Mouse (Mus musculus): ENCODE measurements at regions not wholly inside any gene's neighbourhood (a gene's known extent, or its start where the extent isn't known, plus 50 kb on each side); places are given as distances from the start of the nearest gene placed in this dataset.

DNA sequence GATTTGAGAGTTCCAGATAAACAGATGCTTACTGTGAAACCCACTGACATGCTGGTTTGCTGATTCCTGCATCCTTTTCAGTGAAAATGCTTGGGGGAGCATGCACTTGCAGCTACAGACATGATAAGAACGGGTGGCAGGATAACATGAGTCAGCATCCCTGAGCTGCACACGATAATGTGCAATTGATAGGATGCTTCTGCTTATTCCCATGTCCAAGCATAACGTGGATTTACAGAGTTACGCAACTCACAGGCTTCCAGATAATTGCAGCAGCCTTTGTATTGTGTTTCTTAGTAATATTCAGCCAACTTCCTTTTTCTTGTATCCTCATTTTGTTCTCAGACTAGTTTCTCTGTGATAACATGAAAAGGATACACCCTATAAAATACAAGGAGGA lies 245.7 kb downstream of the Flrt2 start:
- DNase-seq = no peak

DNA sequence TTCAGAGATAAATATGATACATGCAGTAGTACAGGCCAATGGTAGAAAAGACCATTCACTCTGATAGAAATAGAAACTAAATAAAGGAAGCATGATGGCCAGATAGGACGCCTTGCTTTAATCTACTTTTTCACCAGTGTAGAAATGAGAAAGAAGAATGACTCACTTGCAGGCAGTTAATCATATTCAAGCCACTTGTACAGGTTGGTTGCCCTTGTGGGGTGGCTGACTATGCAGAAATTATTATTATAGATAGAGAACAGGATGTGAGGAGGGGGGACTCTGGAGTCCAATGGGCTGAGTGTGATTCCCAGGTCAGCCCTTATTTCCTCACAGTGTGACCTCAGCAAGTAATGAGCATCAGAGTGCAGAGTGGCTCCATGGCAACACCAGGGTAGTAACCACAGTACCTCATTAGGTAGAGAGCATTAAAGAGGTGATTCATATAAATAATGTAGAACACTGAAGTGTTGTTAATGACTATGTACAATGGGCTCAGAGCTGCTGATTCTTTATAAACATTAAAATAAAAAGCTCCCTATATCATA lies 248.5 kb downstream of the Flrt2 start:
- no peak for DNase-seq

DNA sequence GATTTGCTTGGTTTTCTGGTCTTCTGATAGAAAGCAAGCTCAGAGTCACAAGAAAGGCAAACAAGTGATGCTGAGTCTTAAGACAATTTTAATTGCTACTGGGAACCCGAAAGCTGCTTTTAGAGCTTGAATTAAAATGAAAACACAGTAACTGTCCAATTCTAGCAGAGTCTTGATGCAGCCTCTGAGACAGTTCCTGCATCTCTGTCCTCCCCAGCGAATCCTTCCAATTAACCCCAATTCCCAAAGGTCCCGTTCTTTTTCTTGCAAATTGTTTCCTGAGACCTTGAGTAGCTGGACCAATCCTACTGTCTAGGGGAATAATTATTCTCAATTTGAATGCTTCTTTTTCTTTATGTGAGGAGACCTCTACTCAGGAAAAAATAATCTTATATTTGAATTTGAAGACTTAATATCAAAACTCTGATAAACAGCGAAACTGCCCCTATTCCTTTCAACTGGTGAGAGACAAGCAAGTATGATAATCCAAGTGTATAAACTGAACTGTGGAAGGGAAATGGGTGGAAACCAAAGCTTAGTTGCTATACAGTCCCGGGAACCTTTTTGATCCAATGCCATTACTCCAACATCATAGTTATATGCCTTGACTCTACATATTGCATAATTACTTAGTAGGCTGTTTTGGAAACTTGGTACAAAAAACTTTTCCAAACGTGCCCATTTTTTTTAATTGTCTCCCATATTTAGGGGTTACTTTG lies 267.9 kb downstream of the Flrt2 start:
- DNase-seq = no peak

DNA sequence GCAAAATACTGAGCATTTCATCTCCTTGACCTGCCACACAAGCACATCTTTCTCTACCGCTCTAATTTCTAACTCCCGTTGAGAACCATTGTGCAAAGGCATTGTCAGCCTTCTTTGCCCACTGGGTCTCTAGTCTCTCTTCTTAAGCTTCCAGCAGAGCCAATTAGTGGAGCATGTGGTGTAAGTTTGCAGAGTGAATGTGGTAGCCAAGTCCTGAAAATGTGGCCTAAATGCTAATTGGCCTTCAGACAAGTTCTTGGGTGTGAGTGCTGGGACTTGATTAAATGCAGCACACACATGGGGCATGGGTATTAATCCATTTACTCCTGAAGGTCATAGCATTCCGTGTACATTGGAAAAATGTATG lies 268.5 kb downstream of the Flrt2 start:
- DNase-seq = no peak

DNA sequence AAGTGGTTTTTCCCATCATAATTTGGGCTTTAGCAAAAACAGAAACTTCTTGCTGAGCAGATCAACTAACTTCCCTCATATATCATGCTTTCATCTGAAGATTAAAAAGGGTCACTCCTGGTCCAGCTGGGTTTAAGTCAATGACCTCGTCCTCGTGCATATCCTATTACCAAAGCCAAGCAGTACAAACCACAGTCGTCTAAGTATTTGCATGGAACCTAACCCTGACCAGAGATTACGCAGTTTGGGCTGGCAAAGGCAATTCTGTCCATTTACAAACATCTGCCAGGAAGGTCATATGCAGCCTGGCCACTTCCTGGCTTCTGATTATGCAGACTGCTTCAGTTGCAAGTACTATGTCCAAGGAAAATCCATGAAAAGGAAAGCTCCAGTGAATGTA lies 270.8 kb downstream of the Flrt2 start:
- no peak for DNase-seq

DNA sequence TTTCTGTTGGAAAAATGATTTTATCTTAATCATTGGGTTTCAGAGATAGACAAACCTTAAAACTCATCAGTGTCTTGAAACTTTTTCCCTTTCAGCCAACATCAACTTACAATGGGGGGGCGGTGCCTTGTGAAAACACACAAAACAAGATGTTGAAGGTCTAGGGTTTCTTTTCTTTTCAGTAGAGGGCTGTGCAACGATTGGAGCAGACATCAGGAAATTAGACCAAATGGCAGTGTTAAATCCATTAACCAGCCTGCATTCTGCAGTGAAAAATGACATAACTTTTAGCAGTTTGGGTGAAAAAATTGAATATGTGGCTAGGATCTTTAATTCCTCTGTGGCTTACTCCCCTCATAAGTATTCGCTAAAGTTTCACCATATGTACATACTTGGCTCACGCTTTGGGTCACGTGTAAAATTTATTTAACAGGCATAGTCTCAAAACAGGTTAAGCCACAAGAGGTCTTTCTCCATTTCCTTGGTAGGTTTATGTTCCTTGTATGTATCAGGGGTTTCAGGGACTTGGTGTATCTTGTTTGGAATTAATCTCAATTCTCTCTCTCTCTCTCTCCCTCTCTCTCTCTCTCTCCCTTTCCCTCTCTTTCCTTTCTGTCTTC lies 296.8 kb downstream of the Flrt2 start:
- DNase-seq = no peak

DNA sequence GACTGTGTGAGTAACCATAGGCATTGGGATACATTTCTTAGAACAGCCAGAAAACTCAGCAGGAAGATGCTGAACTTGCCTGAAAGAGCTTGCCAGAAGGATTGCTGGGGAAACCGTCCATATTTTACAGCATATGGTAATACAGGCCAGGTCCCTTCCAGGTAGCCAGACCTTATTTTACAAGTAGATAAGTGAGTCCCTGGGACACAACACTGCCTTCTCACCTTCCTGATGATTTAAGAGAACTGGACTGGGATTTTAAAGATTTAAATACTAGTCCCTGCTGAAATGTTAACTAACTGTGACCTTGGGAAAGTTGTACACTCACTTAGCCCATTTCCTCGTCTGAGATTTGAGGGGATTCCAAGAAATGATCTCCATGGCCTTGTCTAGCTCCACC lies 302.9 kb downstream of the Flrt2 start:
- no peak for DNase-seq

DNA sequence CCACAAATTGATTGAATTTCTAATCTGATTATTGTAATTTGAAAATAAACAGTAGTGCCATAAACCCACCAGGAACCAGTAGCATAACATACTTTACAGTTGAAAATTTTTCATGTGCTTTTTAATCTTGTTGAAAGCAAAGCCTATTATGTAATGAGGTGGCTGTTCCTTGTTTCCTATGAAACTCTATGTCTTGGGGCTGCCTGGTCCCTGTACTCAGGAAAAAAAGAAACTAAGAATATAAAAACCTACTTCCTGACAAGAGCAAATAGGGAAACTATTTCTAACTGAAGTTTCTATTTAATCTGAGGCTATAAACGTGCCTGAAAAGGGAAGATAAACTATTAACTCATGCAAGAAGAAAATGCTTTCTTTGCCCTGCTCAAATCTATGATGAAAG lies 338.2 kb downstream of the Flrt2 start:
- no peak for DNase-seq

DNA sequence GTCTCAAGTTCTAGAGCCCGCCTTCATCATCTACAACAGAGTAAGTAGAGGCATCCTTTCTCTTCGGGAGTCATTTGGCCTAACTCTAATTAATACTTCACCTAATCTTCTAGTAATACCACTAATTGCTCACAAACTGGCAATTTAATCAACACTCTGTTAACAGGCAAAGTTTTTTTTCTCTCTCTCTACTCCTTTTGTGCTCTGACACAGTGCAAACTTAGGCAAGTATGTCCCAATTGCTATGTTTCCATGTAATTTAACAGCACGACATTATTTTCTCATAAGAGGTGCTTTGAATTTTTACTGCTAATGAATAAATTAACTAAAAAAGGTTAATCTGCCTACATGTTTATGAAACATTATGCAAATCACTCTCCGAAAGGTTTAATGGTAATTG lies 383.3 kb downstream of the Flrt2 start:
- DNase-seq = no peak

DNA sequence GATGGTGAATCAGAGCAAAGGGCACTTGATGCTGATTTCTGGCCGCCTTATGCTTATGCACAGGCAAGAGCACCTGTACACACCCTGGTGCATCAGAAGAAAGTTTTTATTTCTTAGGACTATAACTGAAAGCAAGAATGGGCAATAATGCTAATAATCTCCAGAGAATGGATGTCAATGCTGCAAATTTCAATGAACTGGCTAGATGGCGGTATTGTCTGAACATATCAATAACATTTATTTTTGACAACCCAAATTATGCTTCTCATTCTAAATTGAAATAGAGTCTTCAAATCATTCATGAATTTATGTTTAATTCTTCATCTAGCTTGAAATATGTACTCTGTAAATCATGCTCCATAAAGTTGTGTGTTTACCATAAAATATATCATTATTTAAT lies 399.0 kb downstream of the Flrt2 start:
- DNase-seq = no peak

DNA sequence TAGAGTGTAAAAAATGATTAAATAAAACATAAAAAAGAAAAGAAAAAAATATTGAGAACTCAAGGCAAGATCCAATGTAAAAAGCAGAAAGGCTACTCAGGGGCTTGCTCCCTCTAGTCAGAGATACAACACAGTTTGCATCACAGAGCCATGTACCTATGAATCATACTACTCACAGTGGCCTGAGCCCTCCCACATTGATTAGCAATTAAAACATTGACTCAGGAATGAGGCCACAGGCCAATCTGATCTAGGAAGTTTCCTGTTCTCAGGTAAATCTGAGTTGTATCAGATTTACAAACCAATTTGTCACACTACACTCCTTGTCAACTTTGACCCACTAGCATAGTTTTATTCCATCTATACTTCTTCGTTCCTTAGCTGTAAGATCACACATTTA lies 414.2 kb downstream of the Flrt2 start:
- no peak for DNase-seq

DNA sequence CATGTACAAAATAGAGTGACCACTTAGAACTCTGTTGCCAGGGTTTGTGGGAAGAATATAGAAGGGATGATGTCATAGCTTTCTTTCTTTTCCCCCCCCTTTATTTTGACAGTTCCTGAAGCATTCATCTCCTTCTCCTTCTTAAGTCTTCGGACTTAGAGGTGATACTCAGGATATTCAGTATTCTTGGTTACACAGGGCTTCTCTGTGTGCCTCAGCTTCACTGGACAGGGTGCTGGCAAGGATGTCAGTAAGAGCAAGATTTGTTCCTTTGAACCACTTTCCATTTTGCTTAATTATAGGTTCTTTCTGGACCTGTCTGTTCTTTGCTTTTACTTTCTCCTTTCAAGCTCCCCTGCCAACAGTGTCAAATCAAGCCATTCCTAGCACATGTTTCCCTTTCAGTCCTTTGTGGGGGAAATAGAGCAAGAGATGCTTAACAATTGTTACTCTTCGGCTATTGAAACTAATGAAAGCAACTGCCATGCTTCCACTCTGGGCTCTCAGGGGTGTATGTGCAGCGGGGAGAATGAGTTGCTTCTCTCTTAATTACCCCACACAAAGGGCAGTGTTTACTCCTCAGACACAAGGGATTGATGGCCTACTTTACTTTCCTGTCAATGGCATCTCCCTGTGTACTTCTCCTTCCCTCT lies 422.8 kb downstream of the Flrt2 start:
- no peak for DNase-seq

DNA sequence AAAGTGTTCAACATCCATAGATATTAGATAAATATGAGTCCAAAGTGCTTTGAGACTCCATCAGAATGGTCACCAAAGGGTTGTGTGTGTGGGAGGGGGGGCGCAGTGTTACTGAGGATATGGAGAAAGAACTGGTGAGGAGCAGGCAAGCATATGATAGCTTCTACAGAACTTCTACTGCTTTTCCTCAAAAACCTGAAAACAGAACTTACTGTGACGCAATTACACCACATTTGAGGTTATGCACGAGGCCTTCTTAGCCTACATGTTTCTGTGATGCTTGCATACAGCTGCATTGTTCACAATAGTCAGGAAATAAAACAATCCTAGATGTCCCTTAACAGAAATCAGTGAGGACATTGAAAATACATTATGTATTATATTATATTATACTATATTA lies 425.5 kb downstream of the Flrt2 start:
- no peak for DNase-seq

DNA sequence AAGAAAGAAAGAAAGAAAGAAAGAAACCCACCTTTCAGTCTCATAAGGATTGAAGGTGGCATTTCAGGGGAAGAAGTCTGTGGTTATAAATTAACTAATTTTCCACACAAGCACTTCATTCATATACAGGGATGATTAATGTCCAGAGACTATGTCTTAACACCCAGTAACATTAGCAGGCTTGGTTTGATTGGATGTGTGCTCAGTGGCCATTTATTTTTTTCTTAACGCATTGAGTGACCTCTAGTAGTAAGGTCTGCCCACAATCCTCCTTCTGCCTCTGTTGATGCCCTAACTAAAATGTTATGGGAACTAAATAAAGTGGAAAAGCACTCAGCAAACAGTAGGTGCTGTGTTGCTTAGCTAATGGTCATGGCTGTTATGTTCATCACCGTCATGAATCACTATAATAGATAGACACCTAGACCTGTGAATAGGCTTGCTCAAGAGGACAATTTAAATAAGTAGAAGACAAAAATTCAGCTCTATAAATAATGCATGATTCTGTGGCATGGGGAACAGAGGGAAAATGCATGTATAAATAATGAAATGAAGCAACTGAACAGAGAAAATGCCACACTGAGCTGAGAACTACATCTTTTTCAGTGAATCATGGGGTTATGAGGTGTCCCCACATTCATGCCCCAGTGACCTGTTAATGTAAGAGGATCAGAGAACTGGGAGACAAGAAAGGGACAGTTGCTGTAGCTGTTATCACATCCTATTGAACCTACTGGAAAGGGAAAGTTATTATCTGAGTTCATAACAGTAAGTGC lies 432.3 kb downstream of the Flrt2 start:
- DNase-seq = no peak

DNA sequence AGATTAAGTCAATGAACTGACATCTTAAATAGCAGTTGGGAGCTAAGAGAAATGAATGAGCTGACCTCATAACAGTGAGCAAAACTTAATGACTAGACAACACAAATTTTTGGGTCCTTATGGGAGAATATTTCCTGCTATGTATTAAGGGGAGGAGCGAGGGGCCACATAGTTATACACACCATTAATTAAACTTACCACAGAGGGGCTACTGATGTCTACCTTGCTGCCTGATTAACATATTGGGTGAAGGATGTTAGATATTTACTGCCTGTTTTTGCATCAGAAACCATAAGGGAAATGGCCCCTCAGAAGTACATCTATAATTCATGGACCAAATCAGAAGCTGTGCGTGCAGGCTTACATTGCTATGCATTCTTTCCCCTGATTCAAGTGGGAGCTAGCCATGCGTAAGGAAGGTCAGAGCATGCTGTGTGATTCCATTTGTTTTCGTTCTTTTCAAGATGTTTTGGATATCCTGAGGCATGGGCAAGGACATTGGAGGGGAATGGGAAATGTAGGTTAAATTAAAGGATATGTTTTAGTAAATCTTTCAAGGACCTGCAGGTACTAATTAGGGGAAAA lies 437.9 kb downstream of the Flrt2 start:
- no peak for DNase-seq

DNA sequence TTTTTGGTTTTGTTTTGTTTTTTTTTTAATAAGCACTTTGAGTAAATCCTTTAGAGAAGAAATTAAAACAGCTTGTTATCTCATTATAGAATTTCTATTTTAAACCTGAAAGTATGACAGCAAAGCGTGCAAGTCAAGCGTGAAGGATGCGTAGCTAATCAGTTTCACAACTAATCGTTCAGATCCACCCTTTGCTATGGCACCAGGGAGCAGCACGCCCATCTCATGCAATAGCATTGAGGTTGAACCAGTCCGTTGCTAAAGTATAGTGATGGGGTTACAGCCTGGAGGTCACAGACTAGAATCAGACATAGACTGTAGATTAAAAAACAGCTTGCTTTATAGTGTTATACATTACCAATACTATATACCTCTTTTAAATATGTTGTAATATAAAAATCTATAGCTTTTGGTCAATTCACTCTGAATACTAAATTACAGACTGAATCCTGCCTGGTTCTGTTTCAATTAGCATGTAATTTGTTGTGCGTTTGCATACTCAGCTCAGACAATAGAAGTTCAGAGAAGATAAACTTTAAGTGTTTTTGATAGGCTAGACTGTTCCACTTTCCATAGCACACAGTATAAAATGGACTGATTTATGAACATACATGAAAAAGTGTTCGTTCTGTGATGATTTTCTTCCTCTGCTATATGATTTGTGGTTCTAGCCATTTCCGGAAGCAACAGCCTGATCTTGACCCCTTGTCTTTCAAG lies 438.9 kb downstream of the Flrt2 start:
- DNase-seq = no peak

DNA sequence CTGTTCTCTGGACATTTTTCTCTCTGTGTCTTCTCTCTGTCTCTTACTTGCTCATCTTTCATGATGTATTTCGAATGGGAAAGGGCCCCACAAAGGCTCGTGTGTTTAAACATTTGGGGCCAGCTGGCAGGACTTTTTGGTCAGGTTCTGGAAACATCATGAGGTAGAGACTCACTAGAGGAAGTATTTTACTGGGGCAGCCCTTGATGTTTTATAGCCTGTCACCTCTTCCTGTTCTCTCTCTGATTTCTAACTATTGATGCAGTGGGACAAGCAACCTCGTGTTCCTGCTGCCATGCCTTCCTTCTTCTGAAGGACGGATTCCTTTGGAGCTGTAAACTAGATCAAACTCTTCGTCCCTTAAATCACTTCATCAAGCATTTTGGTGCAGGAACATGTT lies 442.1 kb downstream of the Flrt2 start:
- no peak for DNase-seq

DNA sequence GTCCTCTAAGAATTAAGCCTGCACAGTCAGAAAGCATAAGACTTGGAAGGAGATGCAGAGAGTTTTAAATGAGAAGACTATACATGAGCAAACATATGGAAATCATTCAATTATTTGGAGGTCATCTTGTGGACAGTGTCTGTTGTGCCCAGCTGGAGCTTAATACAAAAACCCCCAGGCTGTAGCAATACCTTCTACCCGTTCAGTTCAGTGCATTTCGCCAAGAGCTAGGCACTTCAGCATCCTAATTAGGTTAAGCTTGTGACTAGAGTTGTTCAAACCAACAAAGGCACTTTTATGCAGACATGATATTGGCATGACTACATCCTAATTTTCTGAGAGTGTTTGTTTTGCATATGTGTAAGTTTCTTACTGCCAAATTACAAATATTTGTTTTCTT lies 449.7 kb downstream of the Flrt2 start:
- DNase-seq = no peak

DNA sequence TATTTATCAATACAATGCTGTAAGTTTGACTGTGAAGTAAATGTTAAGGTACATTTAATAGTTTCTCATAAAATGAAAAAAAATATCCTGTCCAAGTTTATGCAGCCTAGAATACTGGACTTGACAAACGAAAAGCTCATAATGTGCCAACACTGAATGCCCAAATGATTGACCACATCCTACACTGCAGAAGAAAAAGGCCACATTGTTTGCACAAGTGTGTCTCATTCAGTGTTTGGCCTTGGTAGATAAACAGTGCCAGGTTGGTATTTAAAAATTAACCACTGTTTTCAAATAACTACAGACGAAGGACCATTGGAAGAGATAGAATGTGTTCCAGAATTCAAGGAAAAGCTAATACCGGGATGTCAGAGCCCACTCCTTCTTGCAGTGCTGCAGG lies 462.1 kb downstream of the Flrt2 start:
- DNase-seq = no peak

DNA sequence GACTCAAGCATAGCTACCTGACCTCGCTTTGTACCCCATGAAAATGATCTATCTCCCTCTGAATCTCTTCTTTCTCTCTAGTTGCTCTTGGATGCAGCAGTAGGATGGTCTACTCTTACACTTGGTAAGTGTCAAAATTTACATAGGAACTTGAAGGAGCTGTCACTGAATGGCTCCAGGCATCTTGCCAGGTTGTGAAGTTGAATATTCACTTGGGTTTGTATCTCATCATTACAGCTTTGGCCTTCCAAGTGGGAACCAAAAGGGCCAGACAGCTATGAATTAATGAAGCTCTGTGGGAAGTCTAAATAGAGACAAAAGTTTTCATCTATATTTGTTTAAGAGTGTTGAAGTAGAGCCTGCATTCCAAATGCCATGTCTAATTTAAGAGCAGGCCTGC lies 475.5 kb downstream of the Flrt2 start:
- DNase-seq = no peak

DNA sequence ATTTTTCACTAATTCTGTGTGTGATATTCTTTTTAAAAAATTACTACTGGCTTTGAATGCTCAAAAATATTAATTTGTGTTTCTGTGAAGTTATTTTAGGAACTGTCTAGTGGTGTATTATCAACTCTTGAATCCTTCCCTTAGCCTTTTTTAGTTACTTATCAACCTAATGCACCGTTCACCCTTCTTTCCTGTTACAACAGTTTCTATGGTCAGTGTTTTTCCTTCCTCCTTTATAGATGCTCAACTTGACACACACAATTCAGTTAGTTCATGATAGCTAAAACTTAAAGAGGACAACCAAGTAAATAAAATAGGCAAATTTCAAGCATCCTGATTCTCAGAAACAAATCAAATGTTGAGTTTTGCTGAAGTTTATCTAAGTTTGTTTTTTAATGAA lies 506.9 kb downstream of the Flrt2 start:
- no peak for DNase-seq

DNA sequence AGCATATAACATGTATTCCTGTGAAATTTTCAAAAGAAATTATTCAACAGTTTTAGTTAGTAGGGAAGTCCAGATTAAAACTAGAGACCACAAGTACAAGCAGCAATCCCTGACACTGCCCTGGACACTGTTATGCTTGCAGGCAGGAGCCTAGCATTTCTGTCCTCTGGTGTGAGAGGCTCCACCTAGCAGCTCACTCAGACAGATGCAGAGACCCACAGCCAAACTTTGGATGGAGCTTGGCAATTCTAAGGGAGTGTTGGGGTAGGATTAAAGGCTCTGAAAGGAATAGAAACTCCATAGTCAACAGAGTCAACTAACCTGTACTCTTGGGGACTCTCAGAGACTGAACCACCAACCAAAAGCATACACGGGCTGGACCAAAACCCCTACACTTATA lies 509.8 kb downstream of the Flrt2 start:
- no peak for DNase-seq
